Mouse (Mus musculus) brown adipose tissue, adult 24 weeks (tissue): Measurements from ENCODE around the gene Thpo. TPM values are rescaled to one million over a fixed set of nuclear protein-coding genes. Genes with fewer than 3 reads are reported as not detected.

Experiments
- H3K27ac ChIP-seq: fragments of 200-500 bp; replicated peaks from 2 replicates; pipeline ENCODE4 v1.5.1; 2012; ENCODE audit warnings: low read depth, mild to moderate bottlenecking, low read length
- H3K4me1 ChIP-seq: fragments of 200-500 bp; 2 replicates; pipeline ENCODE4 v1.6.1; 2012; ENCODE audit warnings: low read length, mixed read lengths; ENCODE audit not compliant: control insufficient read depth, insufficient read depth, insufficient read length
- H3K4me3 ChIP-seq: fragments of 200-500 bp; 2 replicates; pipeline ENCODE4 v1.5.1; 2012; ENCODE audit warnings: low read depth, mild to moderate bottlenecking, low read length, moderate library complexity; ENCODE audit not compliant: insufficient read depth
- polyA plus RNA-seq: library from polyadenylated mRNA; stranded (reverse); fragments of >200 nt; gene quantifications from 2 replicates; pipeline ENCODE4 v1.2.4, GENCODE M21; 2012; ENCODE audit not compliant: missing spikeins, insufficient read depth, insufficient read length

The Thpo gene
- polyA plus RNA-seq, 1 experiment = not detected

DNA sequence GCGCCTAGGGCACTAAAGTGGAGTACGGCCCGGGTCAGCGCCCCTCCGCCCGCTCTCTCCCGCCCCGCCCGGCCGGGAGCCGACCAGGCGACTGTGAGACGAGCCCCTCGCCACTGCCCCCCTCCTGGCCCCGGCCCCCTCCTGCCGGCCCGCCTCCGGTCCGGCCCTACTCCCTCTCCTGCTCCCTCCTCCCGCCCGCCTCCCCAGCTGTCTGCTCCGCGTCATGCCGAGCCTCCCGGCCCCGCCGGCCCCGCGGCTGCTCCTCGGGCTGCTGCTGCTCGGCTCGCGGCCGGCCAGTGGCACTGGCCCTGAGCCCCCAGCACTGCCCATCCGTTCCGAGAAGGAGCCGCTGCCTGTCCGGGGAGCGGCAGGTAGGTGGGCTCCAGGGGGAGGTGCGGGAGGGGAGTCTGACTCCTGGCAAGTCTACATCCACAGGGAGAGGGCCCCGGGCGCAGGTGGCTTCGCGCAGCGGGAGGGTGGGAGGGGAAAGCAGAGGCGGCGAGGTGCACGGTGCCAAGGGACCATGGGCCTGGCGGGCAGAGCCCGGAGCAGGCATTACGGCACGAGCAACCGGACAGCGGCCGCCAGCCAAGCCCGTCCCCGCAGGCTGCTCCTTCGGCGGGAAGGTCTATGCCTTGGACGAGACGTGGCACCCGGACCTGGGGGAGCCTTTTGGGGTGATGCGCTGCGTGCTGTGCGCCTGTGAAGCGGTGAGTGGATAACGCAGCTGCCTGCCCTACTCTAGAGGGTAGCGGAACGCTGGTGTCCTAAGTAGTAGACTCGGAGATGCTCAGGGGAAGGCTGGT is 1.2 kb downstream of the Thpo start, which contains the start of gene Chrd:
Gene Chrd (plus strand): TSS at position 203 of the 806 bp plus-strand sequence.
- Histone ChIP-seq H3K4me3 (peak within 1 kb of the TSS; percentile 49), H3K4me1 (peaks cover 5% of the 10 kb centered on the region; the same call in 1 of the 2 replicates), H3K27ac (no peak within 1 kb of the TSS)

DNA sequence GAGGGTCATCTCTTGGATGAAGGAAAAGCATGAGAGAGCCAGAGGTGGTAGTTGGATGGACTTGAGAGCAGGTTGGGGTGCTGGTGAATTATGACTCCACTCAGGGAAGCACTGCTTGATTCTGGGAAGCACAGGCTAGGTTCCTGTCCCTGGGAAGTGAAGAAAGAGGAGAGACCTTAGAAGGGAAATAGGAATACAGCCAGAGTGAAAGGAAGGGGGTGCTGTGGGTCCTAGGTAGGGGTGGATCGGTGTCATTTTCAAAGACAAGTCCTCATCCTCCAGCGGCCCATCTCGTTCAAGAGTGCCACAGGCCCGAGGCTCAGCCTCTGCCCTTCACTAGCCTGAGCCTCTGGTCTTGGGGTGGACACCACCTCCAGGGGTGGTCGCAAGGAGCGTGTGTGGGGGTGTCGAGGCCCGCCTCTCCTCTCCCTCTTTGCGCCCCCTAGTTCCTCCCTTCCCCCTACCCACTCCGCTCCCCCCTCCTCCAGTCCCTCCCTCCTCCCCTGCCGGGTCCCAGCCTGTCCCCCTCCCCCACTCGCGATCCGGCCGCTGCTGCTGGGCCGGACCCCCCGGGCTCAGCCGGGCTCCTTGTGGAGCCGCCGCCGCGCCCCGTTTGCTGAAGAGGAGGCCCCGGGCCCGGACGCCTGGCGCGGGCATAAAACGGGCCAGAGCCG is 1.9 kb downstream of the Thpo start:
- peak overlapping the region; percentile 48 for H3K4me3 ChIP-seq
- no peak overlapping the region for H3K27ac ChIP-seq
- H3K4me1 ChIP-seq = peaks cover 5% of the 10 kb centered on the region; the same call in 1 of the 2 replicates

DNA sequence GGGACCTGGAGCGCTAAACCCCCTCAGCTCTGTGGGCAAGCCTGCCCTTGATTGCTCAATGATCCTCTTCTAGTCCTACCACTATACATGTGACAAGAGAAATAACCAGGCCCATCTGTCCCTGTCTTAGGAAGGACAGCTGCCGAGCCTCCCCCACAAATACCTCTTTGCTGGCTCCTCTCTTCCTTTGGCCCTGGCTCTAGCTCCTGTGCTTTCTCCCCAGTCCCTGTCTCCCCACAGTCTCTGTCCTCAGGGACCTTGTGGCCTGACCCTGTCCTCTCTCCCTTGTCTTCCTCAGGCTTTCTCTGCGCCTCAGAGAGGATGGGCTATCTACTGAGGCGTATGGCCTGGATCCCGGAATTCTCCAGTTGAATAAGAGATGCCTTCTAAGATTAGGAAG is 2.6 kb downstream of the Thpo start:
- no peak overlapping the region for H3K4me3 ChIP-seq
- peaks cover 5% of the 10 kb centered on the region; the same call in 1 of the 2 replicates for H3K4me1 ChIP-seq
- H3K27ac ChIP-seq = no peak overlapping the region

DNA sequence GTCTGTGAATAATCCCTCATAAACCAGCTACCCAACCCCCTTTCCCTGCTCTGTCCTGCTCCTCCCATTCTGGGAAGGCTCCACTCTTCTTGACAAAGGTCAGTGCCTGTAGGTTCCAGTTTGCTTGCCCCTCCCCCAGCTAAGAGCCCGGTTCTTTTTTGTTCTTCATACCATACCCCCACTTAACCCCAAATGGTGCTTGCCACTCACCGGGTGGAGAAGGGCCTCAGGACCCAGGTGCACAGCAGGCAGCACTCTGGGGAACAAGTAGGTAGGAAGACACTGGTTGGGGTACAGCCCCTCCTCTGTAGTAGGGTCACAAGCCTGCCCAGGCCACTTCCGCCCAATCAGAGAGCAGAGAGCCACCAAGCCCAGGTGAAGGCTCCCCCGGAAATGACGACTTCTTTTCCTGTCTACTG is 4.0 kb downstream of the Thpo start:
- Histone ChIP-seq H3K27ac (no peak overlapping the region), H3K4me1 (peaks cover 5% of the 10 kb centered on the region; the same call in 1 of the 2 replicates), H3K4me3 (no peak overlapping the region)

DNA sequence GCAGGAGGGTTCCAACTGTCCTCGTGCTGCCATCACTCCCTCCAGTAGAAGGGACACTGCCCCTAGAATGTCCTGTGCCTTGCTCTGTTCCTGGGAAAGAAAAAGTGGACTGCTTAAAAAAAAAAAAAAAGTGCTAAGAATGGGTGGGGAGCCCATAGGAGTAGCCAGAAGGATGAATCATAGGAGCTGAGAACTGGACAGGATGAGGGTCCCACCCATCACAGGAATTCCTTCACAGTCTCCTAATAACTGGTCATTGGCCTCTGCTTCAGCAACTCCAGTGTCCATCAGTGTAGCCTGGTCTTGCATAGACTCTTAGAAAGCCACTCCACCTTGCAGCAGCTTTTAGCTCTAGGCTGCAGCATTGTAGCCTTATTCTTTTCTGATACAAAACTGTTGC is 7.9 kb downstream of the Thpo start:
- H3K27ac ChIP-seq = no peak overlapping the region
- H3K4me1 ChIP-seq = no peaks in the 10 kb centered on the region
- H3K4me3 ChIP-seq = no peak overlapping the region

DNA sequence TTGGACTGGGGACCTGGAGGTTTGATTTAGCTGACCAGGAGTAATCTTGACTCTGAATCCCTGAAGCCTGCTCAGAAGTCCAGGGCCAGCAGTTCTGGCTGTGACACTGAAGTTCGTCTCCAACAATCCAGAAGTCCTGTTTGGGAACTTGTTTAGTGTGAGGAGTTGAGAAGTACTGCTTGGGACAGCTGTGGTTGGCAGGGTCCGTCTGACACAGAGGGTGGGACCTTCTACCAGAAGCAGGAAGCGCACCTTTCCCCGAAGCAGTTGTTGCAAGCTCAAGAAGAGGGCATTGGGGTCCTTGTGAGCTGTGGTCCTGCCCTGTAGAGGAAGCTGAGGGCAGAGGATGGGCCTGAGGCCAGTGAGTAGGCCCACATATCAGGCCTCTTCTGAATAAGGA is 8.6 kb downstream of the Thpo start:
- Histone ChIP-seq H3K4me1 (no peaks in the 10 kb centered on the region), H3K27ac (no peak overlapping the region), H3K4me3 (no peak overlapping the region)

DNA sequence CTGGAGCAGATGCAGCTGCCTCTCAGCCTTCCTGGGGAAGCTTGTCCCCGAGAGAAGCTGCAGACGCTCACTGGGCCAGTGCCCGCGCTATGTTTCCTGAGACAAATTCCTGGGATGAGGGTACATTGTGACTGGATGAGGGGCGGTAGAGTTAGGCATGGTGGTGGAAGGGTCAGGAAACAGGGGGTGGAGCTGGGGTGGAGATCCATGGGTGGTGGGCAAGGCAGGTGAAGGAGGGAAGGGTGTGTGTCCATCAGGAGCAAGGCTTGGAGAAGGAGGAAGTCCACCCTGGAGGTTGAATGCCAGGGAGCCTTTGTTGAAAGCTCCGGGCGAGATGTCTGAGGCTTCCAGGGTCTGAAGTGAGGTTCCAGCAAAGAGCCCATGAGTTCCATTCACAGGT is 9.0 kb downstream of the Thpo start:
- Histone ChIP-seq H3K4me3 (no peak overlapping the region), H3K4me1 (no peaks in the 10 kb centered on the region), H3K27ac (no peak overlapping the region)

GRCm38 (mm10) chr16:20724338-20724748 is 10.0 kb downstream of the Thpo start:
- no peak overlapping the region for H3K27ac ChIP-seq
- no peak overlapping the region for H3K4me3 ChIP-seq
- H3K4me1 ChIP-seq = no peaks in the 10 kb centered on the region

GRCm38 (mm10) chr16:20723247-20723646 is 11.1 kb downstream of the Thpo start:
- no peak overlapping the region for H3K4me3 ChIP-seq
- H3K27ac ChIP-seq = no peak overlapping the region
- no peaks in the 10 kb centered on the region; the same call in 1 of the 2 replicates for H3K4me1 ChIP-seq

- Histone ChIP-seq H3K4me1 (no peaks in the 10 kb centered on the region; the same call in 1 of the 2 replicates), H3K27ac (no peak overlapping the region), H3K4me3 (no peak overlapping the region)
Measured at GRCm38 (mm10) chr16:20722736-20723135, 11.6 kb downstream of the Thpo start.

DNA sequence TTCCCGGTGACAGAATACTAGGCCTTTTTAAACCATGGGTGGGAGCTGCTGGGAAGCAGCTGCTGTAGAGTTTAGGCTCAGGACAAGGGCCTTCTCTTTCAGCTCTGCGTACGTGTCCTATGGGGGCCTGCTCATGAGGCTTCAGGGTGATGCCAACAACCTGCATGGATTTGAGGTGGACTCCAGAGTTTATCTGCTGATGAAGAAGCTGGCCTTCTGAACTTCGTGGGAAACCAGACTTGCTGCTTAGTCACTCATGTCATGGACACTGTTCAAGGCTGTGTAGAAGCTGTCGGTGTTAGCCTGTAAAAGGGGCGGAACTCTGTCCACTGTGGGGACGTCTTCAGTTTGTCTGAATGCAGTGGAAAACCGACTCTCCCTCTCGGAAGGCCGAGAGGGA is 12.5 kb downstream of the Thpo start:
- Histone ChIP-seq H3K27ac (no peak overlapping the region), H3K4me3 (no peak overlapping the region)

DNA sequence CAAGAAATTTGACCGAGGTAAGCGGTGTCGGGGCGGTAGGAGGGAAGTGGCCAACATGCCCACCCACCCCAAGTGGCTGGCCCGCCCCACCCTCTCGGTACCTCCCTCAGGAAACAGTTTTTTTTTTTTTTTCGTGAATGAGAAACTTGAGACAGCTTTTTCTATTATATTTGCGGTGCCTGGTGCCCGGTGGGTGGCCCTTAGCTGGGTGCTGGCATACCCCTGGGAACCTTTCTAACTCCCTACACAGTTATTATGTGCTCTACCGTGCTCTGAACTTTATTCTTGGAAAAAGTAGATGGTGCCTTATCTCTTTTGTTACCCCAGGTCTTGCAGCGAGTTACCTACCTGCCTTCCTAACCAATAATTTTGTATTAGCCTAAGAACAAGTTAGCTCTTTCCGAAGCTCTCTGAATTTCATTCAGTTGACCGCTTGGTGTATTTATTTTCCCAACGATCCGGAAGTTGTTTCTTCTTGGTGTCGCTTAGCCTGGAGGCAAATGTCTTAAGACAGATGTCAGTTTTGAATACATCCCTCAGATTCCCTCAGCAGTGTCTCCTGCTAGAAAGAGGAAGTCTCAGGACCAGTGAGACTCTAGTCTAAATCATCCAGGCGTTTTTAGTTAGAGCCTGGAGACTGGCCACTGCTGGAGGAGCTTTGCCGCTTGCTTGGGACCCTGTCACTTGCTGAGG is 16.2 kb downstream of the Thpo start:
- no peaks in the 10 kb centered on the region; the same call in 1 of the 2 replicates for H3K4me1 ChIP-seq
- peak overlapping the region; percentile 75 for H3K4me3 ChIP-seq
- H3K27ac ChIP-seq = peak overlapping the region; percentile 72

More for the DNA sequence above, 12.5 kb downstream of the Thpo start:
- no peaks in the 10 kb centered on the region; the same call in 1 of the 2 replicates for H3K4me1 ChIP-seq

DNA sequence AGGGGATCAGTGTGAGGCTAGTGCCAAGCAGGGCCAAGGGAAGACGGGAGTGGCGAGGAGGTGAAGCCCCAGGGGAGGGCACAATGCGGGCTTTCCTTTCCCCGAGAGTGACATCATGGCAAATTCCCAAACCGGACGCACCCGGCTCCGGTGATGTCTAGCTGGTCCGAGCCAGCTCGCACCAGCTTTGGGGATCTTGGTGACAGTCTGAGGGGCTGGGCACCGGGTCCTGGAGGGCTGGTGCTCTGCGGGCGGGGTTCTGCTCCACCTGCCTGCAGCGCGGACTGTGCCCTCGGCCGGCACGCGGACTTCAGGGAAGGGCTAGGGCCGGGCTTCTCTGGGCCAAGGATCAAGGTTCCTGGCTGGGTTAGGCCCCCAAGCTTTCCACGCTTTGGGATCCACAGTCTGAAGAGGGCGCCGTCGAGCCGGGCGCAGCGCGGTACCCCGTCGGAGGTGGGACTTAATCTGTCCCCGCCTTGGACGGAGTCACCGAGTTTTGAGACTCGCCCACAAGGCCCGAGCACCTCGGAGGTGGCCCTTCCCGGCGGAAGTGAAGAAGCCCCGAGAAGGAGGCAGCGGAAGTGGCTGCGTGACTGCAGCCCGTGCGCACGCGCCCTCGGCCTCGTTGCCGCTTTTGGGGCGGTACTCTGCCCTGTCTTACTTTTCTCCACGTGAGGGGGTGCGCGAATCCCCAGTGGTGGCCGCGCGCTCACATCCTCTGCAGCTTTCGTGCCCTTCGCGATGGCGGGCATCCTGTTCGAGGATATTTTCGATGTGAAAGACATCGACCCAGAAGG is 16.9 kb downstream of the Thpo start, which contains the start of the genes Polr2h and Clcn2:
Gene Polr2h (plus strand): TSS at position 485 of the 797 bp plus-strand sequence.
Gene Clcn2 (minus strand): TSS at position 566 of the 797 bp plus-strand sequence.
- no peaks in the 10 kb centered on the region; the same call in 1 of the 2 replicates for H3K4me1 ChIP-seq
- peak within 1 kb of the TSS; percentile 75 for H3K4me3 ChIP-seq
- peak within 1 kb of the TSS; percentile 72 for H3K27ac ChIP-seq

DNA sequence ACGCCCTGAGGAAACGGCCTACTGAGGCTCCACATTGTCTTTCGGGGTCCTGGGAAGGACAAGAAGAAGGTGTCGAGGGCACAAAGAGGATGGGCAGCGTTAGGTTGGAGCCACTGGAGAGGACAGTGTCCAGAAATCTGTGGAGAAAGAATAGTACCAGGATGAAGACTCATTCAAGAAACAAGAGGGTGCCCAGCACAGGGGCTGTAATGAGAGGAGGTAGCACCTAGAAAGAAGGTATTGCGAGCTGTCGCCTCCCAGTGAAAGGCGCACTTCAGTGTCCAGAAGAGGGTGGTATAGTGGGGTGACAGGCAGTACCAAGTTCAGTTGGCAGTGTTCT is 17.5 kb downstream of the Thpo start:
- Histone ChIP-seq H3K27ac (peak overlapping the region; percentile 68), H3K4me3 (peak overlapping the region; percentile 60), H3K4me1 (no peaks in the 10 kb centered on the region; the same call in 1 of the 2 replicates)
